Mouse (Mus musculus): ENCODE measurements at regions not wholly inside any gene's neighbourhood (a gene's known extent, or its start where the extent isn't known, plus 50 kb on each side); places are given as distances from the start of the nearest gene placed in this dataset.

- no peak for ATAC-seq
- TF ChIP-seq CTCF (IDR thresholded peaks at IDR 0.05; ENCODE audit: low read depth), result no peak
Observed at GRCm38 (mm10) chr1:42353096-42353495, 342.5 kb upstream of the Pou3f3 start.

GRCm38 (mm10) chr1:42354020-42354419, 341.5 kb upstream of the Pou3f3 start:
- no peak overlapping the region for H3K27ac ChIP-seq (ENCODE audit: low read depth, low read length)
- no peak for TF ChIP-seq CTCF (IDR thresholded peaks at IDR 0.05; ENCODE audit: low read depth)
- WGBS, result 87% methylated on average over 6 of the region's 6 CpGs

More at GRCm38 (mm10) chr1:42353096-42353495, 342.5 kb upstream of the Pou3f3 start:
- Histone ChIP-seq H3K36me3 (ENCODE audit: control insufficient read depth, insufficient read depth) (no peaks in the 10 kb centered on the region), H3K27ac (ENCODE audit: low read depth, low read length) (no peak overlapping the region), H3K9me3 (ENCODE audit: control insufficient read depth) (no peaks in the 10 kb centered on the region), H3K27me3 (replicated peaks; ENCODE audit: control insufficient read depth, insufficient read depth, low read length) (no peaks in the 10 kb centered on the region), H3K4me1 (replicated peaks; ENCODE audit: control insufficient read depth, insufficient read depth, low read length) (no peaks in the 10 kb centered on the region), H3K4me3 (ENCODE audit: low read depth, low read length) (no peak overlapping the region), H3K4me2 (replicated peaks; ENCODE audit: low read depth) (no peak overlapping the region), H3K9ac (ENCODE audit: low read depth, low read length) (no peak overlapping the region)
- 64% methylated on average over 8 of the region's 8 CpGs for WGBS

DNA sequence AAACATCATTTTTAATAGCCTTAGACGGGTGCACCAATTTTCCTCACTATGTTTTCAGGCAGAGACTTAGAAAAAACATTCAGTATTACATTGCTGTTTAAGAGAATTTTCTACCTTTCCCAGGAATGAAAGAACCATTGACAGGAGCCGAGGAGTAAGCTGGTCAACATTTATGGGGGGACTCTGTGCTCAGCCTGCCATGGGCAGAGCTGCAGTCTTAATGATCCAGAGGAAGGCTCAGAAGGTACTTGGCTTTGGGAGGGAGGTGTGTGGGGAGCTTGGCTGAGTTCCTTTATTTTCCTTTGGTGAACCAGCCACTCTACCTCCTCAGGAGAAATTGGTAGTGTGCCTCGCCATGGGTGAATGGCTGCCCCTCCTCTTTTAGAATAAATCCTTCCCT, 333.1 kb upstream of the Pou3f3 start:
- H3K9ac ChIP-seq (ENCODE audit: low read depth, low read length), result no peak overlapping the region
- no peak overlapping the region for H3K4me2 ChIP-seq (replicated peaks; ENCODE audit: low read depth)
- no peaks in the 10 kb centered on the region for H3K36me3 ChIP-seq (ENCODE audit: control insufficient read depth, insufficient read depth)
- no peaks in the 10 kb centered on the region for H3K4me1 ChIP-seq (replicated peaks; ENCODE audit: control insufficient read depth, insufficient read depth, low read length)
- H3K27ac ChIP-seq (ENCODE audit: low read depth, low read length), result no peak overlapping the region
- H3K9me3 ChIP-seq (ENCODE audit: control insufficient read depth), result no peaks in the 10 kb centered on the region
- no peak for TF ChIP-seq CTCF (IDR thresholded peaks at IDR 0.05; ENCODE audit: low read depth)
- H3K4me3 ChIP-seq (ENCODE audit: low read depth, low read length), result no peak overlapping the region
- 82% methylated on average over 3 of the region's 3 CpGs for WGBS
- no peaks in the 10 kb centered on the region for H3K27me3 ChIP-seq (replicated peaks; ENCODE audit: control insufficient read depth, insufficient read depth, low read length)
- ATAC-seq, result no peak

More at GRCm38 (mm10) chr1:42354020-42354419, 341.5 kb upstream of the Pou3f3 start:
- H3K4me1 ChIP-seq (replicated peaks; ENCODE audit: control insufficient read depth, insufficient read depth, low read length), result no peaks in the 10 kb centered on the region
- no peaks in the 10 kb centered on the region for H3K9me3 ChIP-seq (ENCODE audit: control insufficient read depth)
- no peak overlapping the region for H3K9ac ChIP-seq (ENCODE audit: low read depth, low read length)
- no peak overlapping the region for H3K4me3 ChIP-seq (ENCODE audit: low read depth, low read length)
- no peak for ATAC-seq
- H3K27me3 ChIP-seq (replicated peaks; ENCODE audit: control insufficient read depth, insufficient read depth, low read length), result no peaks in the 10 kb centered on the region
- no peak overlapping the region for H3K4me2 ChIP-seq (replicated peaks; ENCODE audit: low read depth)
- H3K36me3 ChIP-seq (ENCODE audit: control insufficient read depth, insufficient read depth), result no peaks in the 10 kb centered on the region

- Histone ChIP-seq H3K4me3 (ENCODE audit: low read depth, low read length) (no peak overlapping the region), H3K9me3 (ENCODE audit: control insufficient read depth) (no peaks in the 10 kb centered on the region), H3K27me3 (replicated peaks; ENCODE audit: control insufficient read depth, insufficient read depth, low read length) (no peaks in the 10 kb centered on the region), H3K4me2 (replicated peaks; ENCODE audit: low read depth) (no peak overlapping the region), H3K4me1 (replicated peaks; ENCODE audit: control insufficient read depth, insufficient read depth, low read length) (no peaks in the 10 kb centered on the region), H3K36me3 (ENCODE audit: control insufficient read depth, insufficient read depth) (no peaks in the 10 kb centered on the region), H3K9ac (ENCODE audit: low read depth, low read length) (no peak overlapping the region), H3K27ac (ENCODE audit: low read depth, low read length) (no peak overlapping the region)
- TF ChIP-seq CTCF (IDR thresholded peaks at IDR 0.05; ENCODE audit: low read depth), result no peak
- no peak for ATAC-seq
- WGBS, result 82% methylated on average over 4 of the region's 4 CpGs
Observed at GRCm38 (mm10) chr1:42365648-42366324, 329.8 kb upstream of the Pou3f3 start.

DNA sequence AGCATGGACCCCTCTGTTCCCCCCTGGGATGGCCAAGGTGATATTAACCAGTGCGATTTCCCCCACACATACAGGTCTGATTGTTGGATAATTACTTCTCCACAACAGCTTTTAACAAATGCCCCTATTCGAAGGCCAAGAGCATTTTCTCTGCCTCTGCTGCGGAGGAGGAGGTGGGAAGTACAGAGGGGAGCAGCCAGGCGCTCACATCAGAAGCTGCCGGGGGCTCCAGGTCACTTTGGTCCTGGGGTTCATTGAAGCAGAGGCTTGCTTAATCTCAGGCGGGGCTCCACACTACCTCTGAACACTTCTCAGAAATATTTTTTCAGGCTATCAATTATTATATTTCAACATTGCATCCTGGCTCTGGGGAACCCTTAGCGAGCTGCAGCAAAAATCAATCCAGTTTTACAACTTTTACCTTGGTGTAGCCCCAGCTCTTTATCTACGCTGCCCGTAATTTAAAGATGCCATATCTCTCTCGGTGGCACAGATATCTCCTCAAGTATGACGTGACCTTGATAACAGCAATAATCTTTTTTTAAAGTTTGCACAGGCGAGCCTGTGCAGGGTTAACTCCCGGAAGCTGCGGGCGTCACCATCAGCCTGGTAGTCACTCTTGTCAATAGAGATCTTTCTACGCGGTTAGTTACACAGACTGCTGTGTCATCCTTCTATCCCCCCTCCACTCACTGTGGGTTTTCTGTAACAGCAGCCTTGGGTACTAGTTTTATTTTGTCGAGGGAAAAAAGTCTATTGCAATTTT, 307.5 kb upstream of the Pou3f3 start:
- Histone ChIP-seq H3K4me2 (replicated peaks; ENCODE audit: low read depth) (peak overlapping the region; percentile 18), H3K4me3 (ENCODE audit: low read depth, low read length) (no peak overlapping the region), H3K36me3 (ENCODE audit: control insufficient read depth, insufficient read depth) (no peaks in the 10 kb centered on the region), H3K9me3 (ENCODE audit: control insufficient read depth) (no peaks in the 10 kb centered on the region), H3K27ac (ENCODE audit: low read depth, low read length) (no peak overlapping the region), H3K4me1 (replicated peaks; ENCODE audit: control insufficient read depth, insufficient read depth, low read length) (no peaks in the 10 kb centered on the region), H3K9ac (ENCODE audit: low read depth, low read length) (no peak overlapping the region), H3K27me3 (replicated peaks; ENCODE audit: control insufficient read depth, insufficient read depth, low read length) (no peaks in the 10 kb centered on the region)
- peak; percentile 57 for ATAC-seq
- 28% methylated on average over 18 of the region's 18 CpGs for WGBS
- TF ChIP-seq CTCF (IDR thresholded peaks at IDR 0.05; ENCODE audit: low read depth), result no peak

GRCm38 (mm10) chr1:42388740-42389139, 306.8 kb upstream of the Pou3f3 start:
- Histone ChIP-seq H3K4me3 (ENCODE audit: low read depth, low read length) (no peak overlapping the region), H3K4me2 (replicated peaks; ENCODE audit: low read depth) (peak overlapping the region; percentile 18; the same call in 1 of the 2 replicates), H3K27ac (ENCODE audit: low read depth, low read length) (no peak overlapping the region), H3K27me3 (replicated peaks; ENCODE audit: control insufficient read depth, insufficient read depth, low read length) (no peaks in the 10 kb centered on the region), H3K36me3 (ENCODE audit: control insufficient read depth, insufficient read depth) (no peaks in the 10 kb centered on the region), H3K9me3 (ENCODE audit: control insufficient read depth) (no peaks in the 10 kb centered on the region), H3K9ac (ENCODE audit: low read depth, low read length) (no peak overlapping the region), H3K4me1 (replicated peaks; ENCODE audit: control insufficient read depth, insufficient read depth, low read length) (no peaks in the 10 kb centered on the region)
- WGBS, result 50% methylated on average over 6 of the region's 6 CpGs
- no peak for TF ChIP-seq CTCF (IDR thresholded peaks at IDR 0.05; ENCODE audit: low read depth)
- no peak for ATAC-seq

Data from intestine, postnatal 0 days (tissue).